Mouse (Mus musculus) left cerebral cortex, postnatal 14 days (tissue): ENCODE data around the gene Gm20767. TPM values are rescaled to one million over a fixed set of nuclear protein-coding genes. Genes with fewer than 3 reads are reported as not detected.
"Not testable (repeated sequence)": the region's sequence is repeated elsewhere in the genome, so short reads cannot be mapped to it uniquely, and the experiment has no call there.

Source experiments
- DNase-seq, 2 experiments: peaks; one replicate each; pipeline ENCODE4 v3.0.0; 2021 to 2022; ENCODE audit warnings: low spot score in 2 of 2, mixed read lengths in 1 of 2
- intact Hi-C: fragments of 180-260 bp; cut with DNase I; formaldehyde crosslinking; loops from one replicate; pipeline ENCODE4 v1.15.1; 2025
- long read RNA-seq, 2 experiments: library from polyadenylated mRNA; stranded (forward); transcript quantifications; one replicate each; pipeline ENCODE4 v2.0.0; 2021
- total RNA-seq, 2 experiments: library from RNA; stranded (reverse); gene quantifications; 2 replicates each; pipeline ENCODE4 v1.2.3; 2021

The Gm20767 gene
- total RNA-seq = not detected
- long read RNA-seq, experiment 1 = 0 reads
- long read RNA-seq, experiment 2 = 0 reads

DNA sequence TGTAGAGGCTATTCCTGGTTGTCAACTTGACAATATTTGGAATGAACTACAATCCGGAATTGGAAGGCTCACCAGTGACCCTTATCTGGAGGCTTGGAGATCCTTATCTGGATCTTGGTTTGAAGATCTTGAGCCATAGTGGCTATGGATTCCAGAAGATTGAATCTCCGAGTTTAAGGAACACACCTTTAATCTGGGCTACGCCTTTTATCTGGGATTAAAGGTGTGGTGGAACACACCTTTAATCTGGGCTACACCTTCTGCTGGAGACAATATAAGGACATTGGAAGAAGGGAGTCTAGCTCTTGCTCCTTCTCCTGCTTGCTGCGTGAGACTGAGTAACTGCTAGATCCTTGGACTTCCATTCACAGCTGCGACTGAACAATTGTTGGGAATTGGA lies at the start of gene Gm20767:
Gm20767 (plus strand) TSS at position 301 of the 400 bp plus-strand sequence.
- DNase-seq, intact Hi-C loops: not testable (repeated sequence)

GRCm38 (mm10) chr13:120092950-120093349 lies 47.1 kb upstream of the Gm20767 start:
- intact Hi-C loops = not testable (repeated sequence)

DNA sequence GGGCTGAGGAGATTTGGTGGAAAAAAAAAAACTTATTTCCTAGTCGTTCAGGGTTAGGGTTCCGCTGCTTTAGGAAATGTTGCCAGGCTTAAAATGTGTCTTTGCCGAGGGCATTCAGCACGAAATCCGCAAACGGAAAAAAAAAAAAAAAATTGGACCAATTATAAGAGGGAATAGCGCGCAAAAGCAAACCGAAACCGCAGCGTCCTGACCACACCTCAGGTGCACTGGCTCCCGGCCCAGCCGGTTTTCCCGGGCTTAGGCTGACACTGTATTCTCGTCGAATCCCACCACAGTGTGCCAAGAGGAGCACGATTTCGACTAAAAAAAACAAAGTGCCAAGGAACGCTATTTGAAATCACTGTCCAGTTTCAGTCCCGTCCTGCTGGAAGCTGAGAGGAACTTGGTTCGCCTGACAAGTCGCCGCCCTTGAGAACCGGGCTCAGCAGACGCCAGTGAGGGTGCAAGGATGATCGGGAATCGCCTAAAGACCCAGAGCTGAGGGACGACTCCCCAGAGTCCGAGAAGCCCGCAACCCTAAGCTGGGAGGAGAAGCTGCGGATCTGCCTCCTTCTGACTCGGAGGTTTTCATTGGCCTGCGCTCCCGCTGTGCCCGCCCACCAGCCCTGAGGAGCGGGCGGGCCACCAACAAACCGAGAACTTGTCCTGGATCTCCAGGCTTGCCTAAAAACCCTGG lies 43.7 kb upstream of the Gm20767 start:
- intact Hi-C loops, DNase-seq: not testable (repeated sequence)

More at GRCm38 (mm10) chr13:120092950-120093349, 47.1 kb upstream of the Gm20767 start:
- DNase-seq = not testable (repeated sequence)

DNA sequence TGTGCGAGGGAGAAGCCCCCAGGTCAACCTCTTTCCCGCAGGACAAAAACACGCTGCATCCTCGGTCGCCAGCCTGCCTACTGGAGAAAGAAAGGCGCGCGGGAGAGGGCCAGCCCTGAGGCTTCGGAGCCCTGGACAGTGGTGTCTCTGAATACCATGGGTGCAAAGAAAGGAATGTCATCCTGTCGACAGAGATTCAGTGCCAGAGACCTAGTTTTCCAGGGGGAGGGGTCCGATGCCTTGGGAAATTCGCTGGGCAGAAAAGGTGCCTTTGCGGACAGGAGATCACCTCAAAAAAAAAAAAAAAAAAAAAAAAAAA lies 43.1 kb upstream of the Gm20767 start:
- intact Hi-C loops, DNase-seq: not testable (repeated sequence)

DNA sequence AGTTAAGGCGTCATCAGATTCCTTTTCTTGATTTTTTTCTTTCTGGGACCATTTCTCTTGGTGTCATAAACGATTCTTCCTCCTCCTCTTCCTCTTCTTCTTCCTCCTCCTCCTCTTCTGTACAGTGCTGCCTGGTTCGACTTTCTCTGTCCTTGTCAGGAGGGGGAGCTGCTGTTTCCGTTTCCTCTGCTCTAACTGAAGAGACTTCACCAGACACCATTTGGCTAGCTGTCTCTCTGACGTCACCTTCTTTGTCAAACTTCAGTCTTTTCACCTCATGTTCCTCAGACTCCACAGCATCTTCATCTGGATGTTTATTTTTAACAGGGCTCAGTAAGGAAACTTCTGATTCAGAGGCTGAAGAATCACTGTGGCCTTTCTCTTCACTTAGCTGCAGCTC lies 40.7 kb upstream of the Gm20767 start:
- intact Hi-C loops, DNase-seq: not testable (repeated sequence)

GRCm38 (mm10) chr13:120106504-120106903 lies 33.5 kb upstream of the Gm20767 start:
- intact Hi-C loops, DNase-seq: not testable (repeated sequence)

- DNase-seq, intact Hi-C loops: not testable (repeated sequence)
Measured at GRCm38 (mm10) chr13:120107000-120107399, 33.0 kb upstream of the Gm20767 start.

- intact Hi-C loops, DNase-seq: not testable (repeated sequence)
Measured at GRCm38 (mm10) chr13:120142348-120142747, 2.3 kb downstream of the Gm20767 start.

DNA sequence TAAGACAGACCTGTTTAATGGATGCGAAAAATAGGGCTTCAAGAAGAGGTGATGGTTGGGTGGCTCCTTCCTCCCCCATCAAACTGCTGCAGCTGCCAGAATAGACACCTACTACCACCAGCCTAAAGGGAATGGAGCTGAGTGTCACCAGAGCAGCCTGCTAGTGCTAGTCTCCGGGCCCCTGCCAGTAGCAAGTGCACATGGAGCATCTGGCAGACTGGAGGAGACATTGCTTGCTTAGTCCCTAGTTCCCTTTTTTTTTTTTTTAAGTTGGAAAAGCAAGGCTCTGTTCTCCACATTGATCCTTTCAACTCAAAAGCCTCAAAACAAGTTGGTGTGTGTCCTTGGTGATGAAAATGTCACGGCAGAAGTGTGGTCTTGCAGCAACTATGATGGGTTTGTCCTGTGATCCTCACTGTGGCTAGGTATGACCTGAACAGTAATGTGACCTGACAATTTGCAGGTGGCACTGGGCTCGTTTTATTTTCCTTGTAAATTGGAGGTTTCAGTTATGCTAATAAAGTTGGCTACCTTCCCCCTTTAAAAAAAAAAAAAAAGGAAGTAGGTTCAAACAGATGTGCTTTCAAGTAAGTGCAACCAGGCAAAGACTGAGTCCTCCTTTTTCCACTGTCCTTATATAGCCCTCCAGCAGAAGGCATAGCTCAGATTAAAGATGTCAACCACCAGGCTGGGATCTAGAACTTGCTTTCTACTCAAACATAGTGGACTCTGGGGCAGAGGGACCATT lies 9.8 kb downstream of the Gm20767 start:
- intact Hi-C loops = not testable (repeated sequence)

GRCm38 (mm10) chr13:120150589-120150988 lies 10.5 kb downstream of the Gm20767 start:
- DNase-seq, intact Hi-C loops: not testable (repeated sequence)

More for the DNA sequence above, 9.8 kb downstream of the Gm20767 start:
- not testable (repeated sequence) for DNase-seq

- intact Hi-C loops, DNase-seq: not testable (repeated sequence)
Measured at GRCm38 (mm10) chr13:120168301-120168700, 28.3 kb downstream of the Gm20767 start.

- intact Hi-C loops, DNase-seq: not testable (repeated sequence)
Measured at GRCm38 (mm10) chr13:120172133-120172532, 32.1 kb downstream of the Gm20767 start, which contains the start of gene Gm21818. Gene Gm21818 (plus strand): TSS chr13:120172433.

DNA sequence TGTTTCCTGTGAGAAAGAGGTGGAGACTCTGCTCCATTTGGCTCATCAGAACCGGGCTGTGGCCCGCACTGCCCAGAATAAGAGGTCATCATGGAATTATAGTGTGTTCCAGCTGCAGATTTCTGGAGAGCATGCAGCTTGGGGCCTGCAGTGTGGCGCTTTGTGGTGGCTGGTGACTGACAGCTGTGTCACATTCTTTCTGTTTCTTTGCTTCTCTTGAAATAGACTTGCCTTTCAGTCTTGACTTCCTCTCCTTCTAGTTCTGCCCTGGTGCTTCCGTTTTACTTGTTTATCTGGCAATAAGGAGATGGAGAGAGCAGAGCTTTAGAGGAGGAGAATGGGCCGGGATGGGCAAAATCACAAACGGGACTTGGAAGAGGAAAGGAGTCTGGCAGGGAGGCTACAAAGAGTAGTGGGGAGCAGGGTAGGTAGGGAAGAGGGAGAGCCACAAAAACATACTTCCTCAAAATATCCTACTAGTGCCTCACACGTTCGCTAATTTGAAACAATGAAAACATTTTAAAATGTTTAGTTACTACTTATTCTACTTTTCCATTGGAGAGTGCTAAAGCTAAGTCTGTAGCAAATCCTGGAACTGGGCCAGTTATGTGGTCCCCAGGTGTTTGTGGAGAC lies 56.3 kb downstream of the Gm20767 start:
- intact Hi-C loops, DNase-seq: not testable (repeated sequence)

Other genes starting within 250 kb of the Gm20767 start
- gene Tcstv1, start 245.5 kb upstream of the Gm20767 start, total RNA-seq = not detected
- gene Gm21761, start 211.0 kb upstream of the Gm20767 start, total RNA-seq = not detected
- not detected for gene B020031M17Rik, start 189.4 kb upstream of the Gm20767 start, total RNA-seq
- gene Gm36079, start 113.2 kb upstream of the Gm20767 start, total RNA-seq = not detected
- gene Gm21188, start 88.1 kb upstream of the Gm20767 start, total RNA-seq = not detected
- gene Gm21818, start 32.2 kb downstream of the Gm20767 start, total RNA-seq = not detected
- not detected for gene Gm21762, start 75.7 kb downstream of the Gm20767 start, total RNA-seq
- gene Gm21731, start 98.9 kb downstream of the Gm20767 start, total RNA-seq = not detected
- gene AF067061, start 122.9 kb downstream of the Gm20767 start, total RNA-seq = not detected
- gene BC147527, start 160.1 kb downstream of the Gm20767 start, total RNA-seq = not detected
- not detected for gene Tcstv3, start 176.6 kb downstream of the Gm20767 start, total RNA-seq